Mouse (Mus musculus) olfactory bulb, adult 2 months (tissue): ENCODE measurements around the gene Spdye4a. TPM values are rescaled to one million over a fixed set of nuclear protein-coding genes. Genes with fewer than 3 reads are reported as not detected.

Experiments used
- H3K27ac ChIP-seq: fragments of 200-500 bp; 2 replicates; pipeline ENCODE4 v1.5.1; 2012; ENCODE audit warnings: low read depth, low read length; ENCODE audit not compliant: insufficient read depth
- H3K4me1 ChIP-seq: fragments of 200-500 bp; 2 replicates; pipeline ENCODE4 v1.6.1; 2012; ENCODE audit warnings: low read length; ENCODE audit not compliant: control insufficient read depth, insufficient read depth
- H3K4me3 ChIP-seq: fragments of 200-500 bp; 2 replicates; pipeline ENCODE4 v1.5.1; 2012; ENCODE audit warnings: mild to moderate bottlenecking, low read depth, low read length, moderate library complexity; ENCODE audit not compliant: insufficient read depth
- CTCF ChIP-seq: fragments of 200-500 bp; IDR thresholded peaks from 2 replicates; pipeline ENCODE4 v1.5.1; 2012; ENCODE audit warnings: low read depth, mild to moderate bottlenecking, low read length, moderate library complexity; ENCODE audit not compliant: insufficient read depth
- POLR2A ChIP-seq: fragments of 200-500 bp; IDR thresholded peaks from 2 replicates; pipeline ENCODE4 v1.6.1; 2012; ENCODE audit warnings: mild to moderate bottlenecking, low read depth, low read length, moderate library complexity; ENCODE audit not compliant: insufficient read depth
- WGBS: fragments of 180-500 bp; shearing (Covaris S2); methylation state at CpG from one replicate; pipeline ENCODE4 v1.1.7; 2018; 5-methylcytosine and 5-hydroxymethylcytosine counted together
- polyA plus RNA-seq: library from polyadenylated mRNA; stranded (reverse); fragments of >200 nt; gene quantifications from 2 replicates; pipeline ENCODE4 v1.2.4, GENCODE M21; 2012; ENCODE audit warnings: low replicate concordance; ENCODE audit not compliant: missing spikeins, insufficient read depth, insufficient read length

Spdye4a gene
- not detected in 2 replicates for polyA plus RNA-seq

GRCm38 (mm10) chr5:143226790-143227189 lies at the start of gene Spdye4a:
Spdye4a (minus strand) TSS chr5:143226890.
- no peaks in the 10 kb centered on the region for H3K4me1 ChIP-seq
- no peak within 1 kb of the TSS for H3K27ac ChIP-seq
- 91% methylated on average over 3 of the region's 3 CpGs for WGBS
- TF ChIP-seq CTCF (no peak), POLR2A (no peak)
- no peak within 1 kb of the TSS for H3K4me3 ChIP-seq

DNA sequence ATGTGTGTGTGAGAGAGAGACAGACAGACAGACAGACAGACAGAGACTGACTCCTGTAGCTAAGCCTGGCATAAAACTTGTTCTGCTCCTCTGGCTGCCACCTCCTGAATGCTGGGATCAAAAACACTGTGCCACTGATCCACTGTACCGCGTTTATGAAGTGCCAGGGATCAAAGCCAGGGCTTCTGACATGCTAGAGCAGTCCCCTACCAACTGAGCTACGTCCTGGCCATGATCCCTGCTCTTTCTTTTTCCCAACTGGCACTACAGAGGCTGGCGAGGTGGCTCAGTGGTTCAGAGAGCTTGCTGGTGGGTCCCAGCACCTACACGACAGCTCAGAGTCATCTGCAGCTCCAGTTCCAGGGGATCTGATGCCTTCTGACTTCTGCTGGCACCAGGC lies 49.1 kb upstream of the Spdye4a start:
- Histone ChIP-seq H3K4me3 (no peak overlapping the region), H3K27ac (no peak overlapping the region), H3K4me1 (peaks cover 10% of the 10 kb centered on the region)
- TF ChIP-seq CTCF (no peak), POLR2A (no peak)
- WGBS, result 47% methylated on average over 5 of the region's 5 CpGs

DNA sequence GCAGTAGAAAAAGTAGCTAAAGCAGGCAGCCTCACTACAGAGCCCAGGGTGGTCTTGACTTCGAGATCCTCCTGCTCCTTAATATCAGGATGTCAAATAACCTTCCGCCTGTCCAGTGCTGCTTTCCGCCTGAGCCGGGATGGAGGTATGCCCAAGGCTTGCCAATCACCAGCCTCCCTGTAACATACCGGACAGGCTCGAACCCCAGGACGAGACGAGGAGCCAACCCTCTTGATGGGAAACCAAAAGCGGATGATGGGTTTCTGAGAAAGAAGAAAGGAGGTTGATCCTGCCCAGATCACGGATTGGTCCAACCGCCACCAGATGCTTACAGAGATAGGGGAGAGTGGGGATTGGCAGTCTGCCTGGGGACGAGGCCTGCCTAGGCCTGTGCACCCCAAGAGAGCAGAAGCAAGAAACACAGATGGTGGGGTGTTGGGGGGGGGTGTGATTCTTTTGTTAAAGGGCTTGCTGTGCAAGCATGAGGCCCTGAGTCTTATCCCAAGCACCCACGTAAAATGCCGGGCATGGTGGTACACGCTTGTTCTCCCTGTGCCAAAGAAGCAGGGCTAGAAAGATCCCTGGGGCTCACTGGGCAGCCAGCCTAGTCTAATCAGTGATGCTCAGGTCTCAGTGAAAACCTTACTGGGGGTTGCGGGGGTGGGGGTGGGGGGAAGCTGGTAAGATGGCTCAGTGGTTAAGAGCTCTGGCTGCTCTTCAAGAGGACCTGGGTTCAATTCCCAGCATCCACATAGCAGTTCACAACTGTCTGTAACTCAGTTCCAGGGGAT lies 46.0 kb upstream of the Spdye4a start:
- TF ChIP-seq POLR2A (no peak), CTCF (no peak)
- no peak overlapping the region for H3K4me3 ChIP-seq
- WGBS, result 84% methylated on average over 16 of the region's 16 CpGs
- H3K4me1 ChIP-seq, result peaks cover 18% of the 10 kb centered on the region
- no peak overlapping the region for H3K27ac ChIP-seq

GRCm38 (mm10) chr5:143272108-143272507 lies 45.4 kb upstream of the Spdye4a start:
- H3K4me3 ChIP-seq, result no peak overlapping the region
- H3K27ac ChIP-seq, result no peak overlapping the region
- no peak for TF ChIP-seq CTCF
- TF ChIP-seq POLR2A, result no peak
- peaks cover 18% of the 10 kb centered on the region for H3K4me1 ChIP-seq
- 78% methylated on average over 3 of the region's 3 CpGs for WGBS

- TF ChIP-seq POLR2A, result no peak
- no peak overlapping the region for H3K27ac ChIP-seq
- H3K4me1 ChIP-seq, result peaks cover 22% of the 10 kb centered on the region
- H3K4me3 ChIP-seq, result no peak overlapping the region
- WGBS, result 54% methylated on average over 6 of the region's 6 CpGs
Measured at GRCm38 (mm10) chr5:143271642-143272041, 45.0 kb upstream of the Spdye4a start.

DNA sequence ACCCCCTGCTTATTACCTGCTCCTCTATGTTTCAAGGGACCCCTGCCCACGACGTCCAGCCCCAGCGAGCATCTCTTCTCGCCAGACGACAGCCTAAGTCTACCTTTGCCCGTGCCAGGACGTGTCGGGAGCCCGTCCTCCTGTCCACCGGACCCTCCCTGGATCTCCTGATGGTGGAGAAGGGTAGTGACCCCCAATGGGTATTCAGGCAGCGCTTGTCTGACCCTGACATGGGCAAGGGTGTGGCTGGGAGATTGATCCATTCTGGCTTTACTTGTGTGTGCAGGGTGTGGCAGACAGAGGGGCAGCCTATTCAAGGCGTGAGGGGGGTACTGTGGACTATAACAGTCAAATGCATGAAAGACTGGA lies 43.4 kb upstream of the Spdye4a start:
- H3K4me3 ChIP-seq, result peak overlapping the region; percentile 84
- H3K4me1 ChIP-seq, result peaks cover 25% of the 10 kb centered on the region
- peak overlapping the region; percentile 30; the same call in 1 of the 2 replicates for H3K27ac ChIP-seq
- TF ChIP-seq POLR2A (no peak), CTCF (no peak)
- WGBS, result 3% methylated on average over 12 of the region's 12 CpGs

DNA sequence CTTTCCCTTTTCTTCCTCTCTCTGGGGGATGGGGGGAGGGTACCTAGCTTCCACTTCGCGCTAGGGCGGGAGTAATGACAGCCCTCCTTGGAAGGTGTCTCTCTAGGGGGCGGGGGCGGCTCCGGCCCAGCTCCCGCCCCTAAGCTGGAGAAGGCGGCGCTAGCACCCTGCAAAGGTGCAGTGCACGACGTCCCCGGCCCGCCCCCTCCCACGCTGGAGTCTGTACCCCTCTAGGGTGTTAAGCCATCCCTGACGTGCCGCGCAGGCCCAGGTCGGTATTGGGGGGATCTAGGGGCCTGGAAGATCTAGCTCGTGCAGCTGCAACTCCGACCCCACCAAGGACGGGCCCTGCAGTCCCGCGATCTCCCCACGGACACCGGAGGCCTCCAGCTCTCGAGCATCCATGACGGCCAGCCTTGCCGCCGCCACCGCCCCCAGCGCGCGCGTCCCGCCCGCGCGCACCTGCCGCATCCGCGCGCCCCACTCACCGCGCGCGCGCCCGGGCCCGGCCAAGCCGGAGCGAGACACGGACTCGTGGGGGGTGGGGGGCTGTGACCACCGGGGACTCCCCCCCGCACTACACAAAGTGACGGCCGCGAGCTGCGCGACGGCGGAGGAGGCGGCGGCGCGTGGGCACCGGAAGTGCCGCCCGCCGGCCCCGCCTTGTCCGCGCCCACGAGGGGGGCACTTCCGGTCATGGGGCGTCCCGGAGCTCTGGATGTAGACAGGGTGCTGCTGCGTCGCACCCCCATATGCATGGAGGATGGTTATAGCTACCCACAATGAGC lies 42.9 kb upstream of the Spdye4a start, which contains the start of gene Zfp316:
Gene Zfp316 (minus strand): TSS at position 660 of the 788 bp plus-strand sequence.
- peaks cover 30% of the 10 kb centered on the region for H3K4me1 ChIP-seq
- TF ChIP-seq CTCF (no peak), POLR2A (peak; percentile 95)
- peak within 1 kb of the TSS; percentile 84 for H3K4me3 ChIP-seq
- peak within 1 kb of the TSS; percentile 65 for H3K27ac ChIP-seq
- WGBS, result under 1% methylated on average over 77 of the region's 79 CpGs

GRCm38 (mm10) chr5:143268985-143269362 lies 42.3 kb upstream of the Spdye4a start:
- 14% methylated on average over 8 of the region's 8 CpGs for WGBS
- H3K4me1 ChIP-seq, result peaks cover 36% of the 10 kb centered on the region
- TF ChIP-seq POLR2A (no peak; the same call in 1 of the 2 replicates), CTCF (no peak)

DNA sequence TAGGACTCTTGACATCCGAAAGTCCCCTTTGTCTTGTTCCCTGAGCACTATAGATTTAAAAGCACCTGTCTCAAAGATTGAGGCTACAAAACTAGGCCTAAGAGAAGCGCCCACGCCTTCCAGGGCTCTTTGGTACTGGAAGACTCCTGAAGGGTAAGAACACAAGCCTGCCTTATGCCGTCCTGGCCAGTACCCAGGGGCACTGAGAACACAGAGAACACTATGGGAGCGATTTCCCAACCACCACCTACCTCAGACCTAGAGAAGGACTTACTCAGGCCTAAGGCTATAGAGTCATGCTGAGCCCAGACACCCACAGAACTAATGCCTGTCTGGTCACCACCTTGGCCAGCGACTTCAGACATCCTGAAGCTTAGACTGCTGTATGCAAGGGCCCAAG lies 40.1 kb upstream of the Spdye4a start:
- no peak overlapping the region for H3K27ac ChIP-seq

More at GRCm38 (mm10) chr5:143268985-143269362, 42.3 kb upstream of the Spdye4a start:
- Histone ChIP-seq H3K4me3 (peak overlapping the region; percentile 84), H3K27ac (no peak overlapping the region)

More for the DNA sequence above, 40.1 kb upstream of the Spdye4a start:
- WGBS, result 88% methylated on average over 6 of the region's 6 CpGs
- H3K4me1 ChIP-seq, result peaks cover 35% of the 10 kb centered on the region
- no peak for TF ChIP-seq CTCF
- no peak for TF ChIP-seq POLR2A
- no peak overlapping the region for H3K4me3 ChIP-seq
